Mouse (Mus musculus) layer of hippocampus, postnatal 36 days (tissue): ENCODE data around the gene Ugt1a2. TPM values are rescaled to one million over a fixed set of nuclear protein-coding genes. Genes with fewer than 3 reads are reported as not detected.

Source experiments
- DNase-seq, 2 experiments: peaks; one replicate each; pipeline ENCODE4 v3.0.0; 2022
- total RNA-seq, 2 experiments: library from RNA; stranded (reverse); gene quantifications; 2 replicates each; pipeline ENCODE4 v1.2.3; 2021

The Ugt1a2 gene
- total RNA-seq, 2 experiments from 2014 or later, result not detected

DNA sequence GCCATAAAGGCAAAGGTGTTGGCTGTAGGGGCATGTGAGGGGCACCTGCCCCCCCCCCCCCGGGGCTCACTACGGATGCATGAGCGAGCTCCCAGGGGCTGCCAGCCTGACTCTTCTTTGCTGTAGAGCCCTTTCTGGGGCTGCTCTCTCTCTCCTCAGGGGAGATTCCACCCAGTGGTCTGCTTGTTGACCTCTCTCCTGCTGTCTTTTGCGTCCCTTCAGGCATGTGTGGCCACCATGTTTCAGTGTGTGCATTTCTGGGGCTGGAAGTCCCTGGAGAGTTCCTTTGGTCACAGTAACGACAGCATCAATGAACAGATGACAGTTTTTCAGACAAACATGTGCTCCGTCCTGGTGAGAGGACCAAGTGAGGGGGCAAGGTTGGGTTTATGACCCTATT is 58.0 kb downstream of the Ugt1a2 start:
- no peak for DNase-seq

DNA sequence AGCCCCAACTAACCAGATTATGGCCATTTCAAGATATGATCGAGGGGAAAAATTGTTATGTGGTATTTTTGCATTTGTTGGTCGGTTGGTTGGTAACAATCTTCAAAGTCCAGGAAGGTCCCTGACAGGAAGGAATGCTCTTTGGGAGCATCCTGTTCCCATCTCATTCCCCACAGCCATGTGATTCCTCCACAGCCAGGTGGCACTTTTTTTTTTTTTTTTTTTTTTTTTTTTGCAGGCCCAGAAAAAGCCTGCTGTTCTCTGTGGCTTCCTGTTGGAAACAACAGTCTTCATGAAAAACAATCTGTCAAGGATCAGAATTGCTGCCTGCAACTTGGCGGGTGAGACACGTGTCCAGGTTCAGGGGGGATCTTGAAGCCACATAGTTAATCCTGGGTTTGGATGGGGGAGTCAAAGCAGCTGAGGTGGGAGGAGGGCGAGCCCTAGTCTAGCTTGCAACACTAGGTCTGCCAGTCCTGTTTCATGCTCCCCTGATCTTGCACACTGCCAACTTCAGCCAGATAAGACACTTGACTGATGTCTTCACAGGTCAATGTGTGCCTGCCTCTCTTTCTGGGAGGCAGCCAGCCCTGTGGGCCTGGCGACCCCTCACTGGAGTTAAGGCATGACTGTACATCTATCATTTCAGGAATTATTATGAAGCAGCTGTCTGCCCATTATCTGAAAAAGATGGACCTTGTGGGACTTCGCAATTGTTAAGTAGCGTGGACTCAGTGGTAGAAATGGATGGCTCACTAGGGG is 58.7 kb downstream of the Ugt1a2 start:
- no peak for DNase-seq

DNA sequence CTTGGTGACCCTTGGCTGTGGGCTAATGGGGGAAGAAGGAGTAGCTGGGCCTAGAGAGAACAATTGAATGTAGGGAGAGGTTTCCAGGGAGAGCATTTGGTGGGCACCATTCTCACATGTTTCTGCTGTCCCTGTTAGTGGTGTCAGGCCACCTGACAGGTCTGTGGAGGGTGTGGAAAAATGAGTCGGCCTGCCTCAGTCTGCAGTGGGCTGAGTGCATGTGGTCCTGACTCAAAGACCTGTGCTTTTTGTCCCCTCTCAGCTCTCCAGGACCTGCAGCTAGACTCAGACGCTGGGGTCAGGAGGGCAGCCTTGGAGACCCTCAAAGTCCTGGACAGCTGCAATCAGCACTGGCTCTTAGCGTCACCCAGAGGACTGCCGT is 59.2 kb downstream of the Ugt1a2 start:
- DNase-seq, result no peak

DNA sequence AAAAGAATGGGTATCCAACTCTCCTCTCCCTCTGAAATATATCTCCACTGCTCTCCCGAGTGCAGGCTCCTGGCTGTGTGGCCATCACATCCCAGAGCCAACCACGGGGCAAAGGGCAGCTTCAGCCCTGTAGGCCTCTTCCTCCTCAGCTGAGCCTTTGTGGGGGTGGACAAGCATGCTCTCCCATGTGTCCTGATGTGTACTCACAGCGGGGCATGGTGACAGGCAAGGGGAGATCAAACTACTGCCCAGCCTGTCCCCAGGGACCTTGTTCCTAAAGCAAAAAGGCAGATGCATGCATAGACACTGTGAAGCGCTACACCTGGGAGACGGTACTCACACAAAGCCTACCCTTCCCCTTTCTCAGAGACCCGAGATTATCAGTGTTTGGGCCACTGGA is 59.7 kb downstream of the Ugt1a2 start:
- DNase-seq, result no peak

DNA sequence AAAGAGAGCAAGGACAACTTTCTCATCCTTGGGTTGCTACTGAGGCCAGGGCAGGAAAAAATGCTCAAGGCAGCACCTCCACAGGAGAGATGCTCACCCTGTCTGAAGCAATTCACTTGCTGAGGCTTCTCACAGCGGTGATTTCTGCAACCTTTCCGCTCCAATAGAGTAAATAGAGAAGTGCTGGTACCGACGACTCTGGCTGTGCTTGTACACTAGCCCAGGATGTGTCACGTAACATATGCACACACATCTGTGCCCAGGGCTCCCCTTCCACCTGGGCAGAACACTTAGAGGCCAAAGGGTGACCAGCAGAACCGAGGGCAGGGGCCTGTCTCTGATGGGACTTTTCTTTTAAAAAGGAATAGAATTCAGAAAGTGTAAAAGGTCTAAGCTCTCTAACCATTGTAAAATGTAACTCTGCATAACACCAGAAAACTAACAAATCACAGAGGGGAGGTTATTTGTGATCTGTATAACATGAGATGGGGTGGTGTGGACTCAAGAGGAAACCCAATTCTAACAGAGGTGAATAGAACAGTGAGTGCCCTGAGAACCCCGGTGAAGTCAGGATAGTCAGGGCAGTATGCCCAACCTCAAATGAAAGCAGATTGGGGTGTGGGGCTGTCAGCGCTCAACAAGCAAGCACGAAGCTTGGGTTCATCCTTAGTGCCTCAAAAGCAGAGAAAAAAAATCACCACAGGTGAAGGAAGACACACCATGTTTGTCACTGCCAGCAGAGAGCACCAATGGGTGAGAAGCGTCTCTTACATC is 60.4 kb downstream of the Ugt1a2 start:
- DNase-seq, result no peak

DNA sequence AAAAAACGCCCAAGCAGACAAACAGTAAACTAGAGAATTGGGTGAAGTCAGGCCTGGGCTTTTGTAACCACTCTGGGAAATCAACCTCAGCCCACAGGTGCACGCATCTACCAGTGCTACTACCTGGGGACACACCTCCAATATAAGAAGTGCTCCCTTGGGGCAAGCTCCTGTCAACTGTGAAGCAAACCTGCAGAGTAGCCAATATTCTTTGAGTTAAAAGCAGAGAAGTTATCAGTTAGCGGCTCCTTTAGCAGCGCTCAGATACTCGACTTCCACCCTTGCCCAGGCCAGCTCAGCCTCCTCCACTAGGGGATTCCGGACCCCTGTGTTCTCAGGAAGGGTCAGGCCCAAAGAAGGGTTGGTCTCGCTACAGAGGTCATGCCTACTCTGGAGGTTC is 61.3 kb downstream of the Ugt1a2 start:
- no peak for DNase-seq

DNA sequence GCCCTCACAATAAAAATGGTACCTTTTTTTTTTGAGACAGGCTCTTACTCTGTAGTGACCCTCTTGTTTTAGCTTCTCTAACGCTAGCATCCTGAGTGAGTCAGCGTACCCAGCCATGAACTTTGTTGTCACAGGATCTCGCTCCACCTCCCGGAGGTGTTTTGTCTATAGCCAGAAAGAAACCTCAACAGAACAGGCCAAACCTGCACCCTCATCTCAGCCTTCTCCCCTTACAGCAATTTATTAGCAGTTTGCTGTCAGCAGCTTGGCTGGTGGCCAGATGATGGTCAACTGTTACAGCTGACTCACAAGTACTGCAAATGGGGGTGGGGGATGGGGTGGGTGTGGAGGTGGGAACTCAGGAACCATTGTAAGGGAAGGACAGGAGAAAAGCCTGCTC is 61.9 kb downstream of the Ugt1a2 start:
- no peak for DNase-seq

DNA sequence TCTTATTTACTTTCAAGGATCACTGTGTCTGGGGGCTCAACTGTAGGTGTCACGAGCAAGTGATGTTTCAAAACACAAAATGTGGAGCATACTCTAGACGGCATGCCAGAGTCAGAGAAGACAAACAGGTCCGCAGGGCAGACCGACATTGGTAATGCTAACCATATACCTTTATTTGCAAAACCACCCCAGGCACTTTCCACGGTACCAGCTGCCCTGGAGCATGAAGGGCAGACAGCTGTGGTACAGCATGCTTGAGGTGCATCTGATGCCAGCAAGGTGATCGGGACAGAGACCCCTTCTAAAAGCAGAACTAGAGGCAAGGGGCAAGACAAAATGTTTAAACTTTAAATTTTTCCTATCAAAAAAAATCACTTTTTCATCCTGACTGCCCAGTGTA is 62.6 kb downstream of the Ugt1a2 start:
- DNase-seq, result no peak

DNA sequence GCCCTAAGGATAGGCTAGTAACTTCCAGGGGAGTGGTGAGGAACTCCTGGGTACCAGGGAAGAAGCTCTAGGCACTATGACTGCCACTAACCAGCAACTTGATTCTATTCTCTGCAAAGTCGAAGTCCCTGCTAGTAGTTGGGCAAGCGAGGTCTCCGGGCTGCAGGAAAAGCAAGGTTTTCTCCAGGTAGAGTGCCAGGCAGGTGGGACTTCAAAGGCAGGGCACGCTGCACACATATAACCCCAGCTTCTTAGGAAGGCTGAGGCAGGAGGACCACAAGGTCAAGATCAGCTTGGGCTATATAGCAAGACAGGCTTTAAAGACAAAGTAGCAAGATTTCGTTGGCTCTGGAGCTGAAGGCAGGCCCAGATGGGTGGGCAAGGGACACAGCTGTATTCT is 63.4 kb downstream of the Ugt1a2 start:
- DNase-seq, result no peak

DNA sequence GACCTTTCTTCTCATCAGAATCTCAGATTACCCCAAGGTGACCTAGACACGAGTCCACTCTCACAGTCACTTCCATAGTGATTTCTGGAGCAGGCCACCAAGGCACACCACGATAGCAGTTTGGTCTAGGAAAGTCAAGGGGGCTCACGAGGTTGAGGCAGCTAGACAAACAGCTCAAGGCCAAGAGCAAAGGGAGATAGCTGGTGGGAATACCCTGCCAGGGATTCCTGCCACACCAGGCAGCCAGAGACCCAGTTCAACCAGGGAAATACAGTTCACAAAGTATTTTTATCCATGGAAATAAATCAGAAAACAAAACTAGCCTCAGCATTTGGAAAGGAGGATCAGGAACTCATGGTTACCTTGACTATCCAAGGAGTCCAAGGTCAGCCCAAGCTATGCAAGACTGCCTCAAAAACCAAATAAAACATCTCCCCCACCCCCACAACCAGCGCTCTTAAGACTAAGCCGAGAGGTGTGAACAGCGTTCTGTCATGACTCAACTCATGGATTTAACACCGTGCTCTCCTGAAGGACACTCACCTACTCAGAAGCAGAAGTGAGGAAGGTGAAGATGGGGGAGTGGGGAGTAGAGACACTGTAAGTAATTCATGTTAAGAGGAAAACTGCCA is 64.0 kb downstream of the Ugt1a2 start:
- no peak for DNase-seq

DNA sequence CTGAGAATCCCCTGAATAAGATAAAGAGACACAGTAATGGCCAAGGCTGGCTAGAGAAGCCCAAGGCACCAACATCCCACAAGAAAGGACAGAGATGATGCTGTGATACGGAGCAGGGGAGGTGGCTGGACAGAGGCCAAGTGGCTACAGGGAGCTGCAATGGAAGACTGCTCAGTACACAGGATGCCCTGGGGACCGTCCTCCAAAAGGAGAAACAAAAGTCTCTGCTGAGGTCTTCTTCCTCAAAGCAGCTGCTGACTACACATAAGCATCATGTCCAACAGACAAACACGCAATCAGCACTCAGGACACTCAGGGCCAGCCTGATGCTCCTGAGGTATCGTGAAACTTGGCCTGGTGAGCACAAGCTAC is 64.5 kb downstream of the Ugt1a2 start:
- DNase-seq, result no peak

DNA sequence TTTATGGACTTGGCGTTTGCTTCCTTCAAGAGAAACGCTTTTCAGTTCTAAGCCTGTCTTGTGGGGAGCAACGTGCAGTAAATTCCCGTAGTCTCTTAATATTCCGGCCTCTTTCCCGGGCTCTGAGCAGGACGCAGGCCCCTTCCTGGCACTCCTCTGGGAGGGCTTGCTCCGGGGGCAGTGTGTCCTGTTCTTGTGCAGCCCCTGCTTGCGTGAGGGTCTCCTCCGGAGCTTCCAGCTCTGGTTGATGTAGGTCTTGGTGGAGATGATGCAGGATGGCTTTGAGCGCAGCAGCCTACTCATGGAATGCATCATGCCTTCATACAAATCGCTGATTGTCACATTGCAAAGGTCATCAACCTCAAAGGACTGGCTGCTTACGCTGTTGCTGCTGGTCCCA is 65.7 kb downstream of the Ugt1a2 start:
- no peak for DNase-seq

DNA sequence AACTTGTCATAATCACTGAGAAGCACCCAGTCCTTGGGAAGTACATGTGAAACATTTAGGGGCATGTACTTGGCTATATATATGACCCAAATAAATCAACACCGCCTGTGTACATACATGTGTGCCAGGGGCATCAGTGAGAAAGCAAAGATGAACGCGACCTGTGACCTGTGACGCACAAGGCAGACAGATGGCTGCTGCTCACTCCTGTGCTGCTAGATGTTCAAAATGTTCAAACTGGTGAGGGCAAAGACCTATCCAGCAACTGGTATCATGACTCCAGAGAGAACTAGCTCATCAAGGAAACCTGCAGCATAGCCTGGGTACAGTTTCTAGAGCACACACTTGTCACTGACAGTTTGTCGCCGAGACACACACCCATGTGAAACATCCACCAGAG is 67.1 kb downstream of the Ugt1a2 start:
- no peak for DNase-seq

DNA sequence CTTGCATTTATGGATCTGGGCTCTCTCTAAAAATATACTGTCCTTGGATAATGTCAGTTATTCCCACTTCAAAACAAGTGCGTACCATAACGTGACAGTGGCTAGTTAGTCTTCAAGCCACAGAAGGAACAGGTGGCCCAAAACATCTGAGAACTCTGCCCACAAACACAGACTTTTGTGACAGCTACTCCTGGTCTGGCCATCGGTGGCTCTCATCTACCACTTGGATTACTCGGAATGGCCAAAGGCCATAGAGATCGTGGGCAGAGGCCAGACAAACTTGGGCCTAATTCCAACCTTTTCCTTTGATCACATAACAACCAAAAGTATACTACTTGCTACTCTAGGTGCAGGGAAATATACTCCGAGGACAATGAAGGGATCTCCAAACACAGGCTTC is 67.7 kb downstream of the Ugt1a2 start:
- DNase-seq, result no peak

Other genes with a start within 250 kb of the Ugt1a2 start
- gene Usp40, start 192.1 kb upstream of the Ugt1a2 start, total RNA-seq, result 10 to 100 TPM; 21.4 to 25.6 TPM
- gene Ugt1a10, start 145.2 kb upstream of the Ugt1a2 start, total RNA-seq, result not detected
- not detected for gene Ugt1a9, start 129.8 kb upstream of the Ugt1a2 start, total RNA-seq
- not detected for gene Ugt1a8, start 112.8 kb upstream of the Ugt1a2 start, total RNA-seq
- gene Ugt1a7c, start 105.5 kb upstream of the Ugt1a2 start, total RNA-seq, result 1 to 10 TPM in 1 of 2 experiments, under 1 TPM in 1; 0.51 to 1.3 TPM
- gene Ugt1a6b, start 97.3 kb upstream of the Ugt1a2 start, total RNA-seq, result not detected
- gene Ugt1a6a, start 65.8 kb upstream of the Ugt1a2 start, total RNA-seq, result under 1 TPM; 0.52 to 0.86 TPM
- not detected for gene Ugt1a5, start 34.6 kb upstream of the Ugt1a2 start, total RNA-seq
- gene Dnajb3, start 5.2 kb downstream of the Ugt1a2 start, total RNA-seq, result 1 to 10 TPM; 2.2 to 3.0 TPM
- gene Ugt1a1, start 11.4 kb downstream of the Ugt1a2 start, total RNA-seq, result not detected
- under 1 TPM in 1 of 2 experiments, not detected in 1; 0.05 TPM for gene Mroh2a, start 26.4 kb downstream of the Ugt1a2 start, total RNA-seq
- 10 to 100 TPM; 30.7 to 36.6 TPM for gene Hjurp, start 77.0 kb downstream of the Ugt1a2 start, total RNA-seq
- under 1 TPM in 1 of 2 experiments, not detected in 1; 0.15 TPM for gene Trpm8, start 77.1 kb downstream of the Ugt1a2 start, total RNA-seq
- not detected for gene Spp2, start 206.4 kb downstream of the Ugt1a2 start, total RNA-seq